Mouse (Mus musculus): Measurements from ENCODE around the gene Ap3b1.

DNA sequence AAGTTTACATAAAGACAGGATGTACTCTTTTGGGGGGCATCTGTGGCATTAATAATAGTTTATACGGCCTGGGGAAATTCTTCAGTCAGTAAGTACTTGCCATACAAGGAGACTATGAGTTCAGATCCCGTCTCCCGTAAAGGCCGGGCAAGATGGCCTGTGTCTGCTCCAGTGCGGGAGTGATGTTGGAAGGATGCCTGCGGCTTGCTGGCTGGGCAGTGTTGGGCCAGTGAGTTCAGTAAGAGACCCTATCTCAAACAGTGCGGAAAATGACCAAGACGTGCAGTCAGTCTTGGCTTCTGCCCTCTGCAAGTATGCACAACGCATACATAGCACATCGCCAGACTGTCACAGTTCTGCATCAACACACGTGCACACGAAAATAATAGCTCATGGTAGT lies 95.4 kb downstream of the Ap3b1 start:
- TF ChIP-seq POLR2A (IDR thresholded peaks at IDR 0.05; ENCODE audit: borderline replicate concordance, extremely low read depth, insufficient read depth, insufficient read length, poor library complexity, severe bottlenecking) (no peak), CTCF (IDR thresholded peaks at IDR 0.05; ENCODE audit: borderline replicate concordance, extremely low read depth, insufficient read depth, insufficient read length) (no peak)
